Mouse (Mus musculus) MEL (cell line): ENCODE measurements around the gene Milr1.

Source experiments
- CTCF ChIP-seq, 3 experiments: IDR thresholded peaks in 2 of 3; conservative IDR thresholded peaks in 1 of 3; 2 replicates each; pipeline ENCODE4 v1.5.1; 2011 to 2012; ENCODE audit warnings: low read length in 3 of 3, low read depth in 2 of 3, mild to moderate bottlenecking in 2 of 3, improper control_type of control experiment in 1 of 3, inconsistent platforms in 1 of 3, mixed read lengths in 1 of 3, moderate library complexity in 1 of 3; ENCODE audit not compliant: control insufficient read depth in 1 of 3, insufficient read depth in 1 of 3, poor library complexity in 1 of 3, severe bottlenecking in 1 of 3
- MAFK ChIP-seq: IDR thresholded peaks from 2 replicates; pipeline ENCODE4 v1.6.1; 2011; ENCODE audit warnings: low read depth, mild to moderate bottlenecking, low read length, improper control_type of control experiment, borderline replicate concordance
- MYC ChIP-seq: IDR thresholded peaks from 2 replicates; pipeline ENCODE4 v1.6.1; 2011; ENCODE audit warnings: low read depth, mild to moderate bottlenecking, low read length, improper control_type of control experiment, moderate library complexity
- POLR2A ChIP-seq, 2 experiments: IDR thresholded peaks; 2 replicates each; pipeline ENCODE4 v1.6.1; 2011 to 2012; ENCODE audit warnings: low read length in 2 of 2, mild to moderate bottlenecking in 2 of 2, control low read depth in 1 of 2, improper control_type of control experiment in 1 of 2, low read depth in 1 of 2, moderate library complexity in 1 of 2; ENCODE audit not compliant: control insufficient read depth in 1 of 2, insufficient read depth in 1 of 2, poor library complexity in 1 of 2
- TCF12 ChIP-seq: IDR thresholded peaks from 2 replicates; pipeline ENCODE4 v1.6.1; 2014; ENCODE audit warnings: low read depth, mild to moderate bottlenecking, inconsistent platforms, low read length, improper control_type of control experiment, moderate library complexity

GRCm38 (mm10) chr11:106739116-106739515 lies 11.9 kb upstream of the Milr1 start:
- TF ChIP-seq POLR2A (IDR thresholded peaks at IDR 0.05; ENCODE audit: control insufficient read depth in 1 of 2, insufficient read depth in 1 of 2, low read depth in 1 of 2, low read length in 2 of 2, poor library complexity in 1 of 2) (no peak), MAFK (no peak), CTCF (IDR thresholded peaks at IDR 0.05 in 2 of 3, conservative IDR thresholded peaks at IDR 0.05 in 1 of 3; ENCODE audit: control insufficient read depth in 1 of 3, insufficient read depth in 1 of 3, low read depth in 2 of 3, low read length in 3 of 3, poor library complexity in 1 of 3, severe bottlenecking in 1 of 3) (no peak), MYC (no peak), TCF12 (no peak)
